Mouse (Mus musculus) brain, adult 2 months (tissue): ENCODE results near the gene A3galt2.
A peak's percentile ranks its signal among the peaks of the same experiment; 100 is the strongest.

ENCODE experiments used
- DNase-seq: peaks from one replicate; pipeline ENCODE4 v3.0.0; 2011; ENCODE audit warnings: low read depth, low spot score

A3galt2 gene

GRCm38 (mm10) chr4:128753571-128753970 lies 1.6 kb upstream of the A3galt2 start:
- DNase-seq, result no peak

DNA sequence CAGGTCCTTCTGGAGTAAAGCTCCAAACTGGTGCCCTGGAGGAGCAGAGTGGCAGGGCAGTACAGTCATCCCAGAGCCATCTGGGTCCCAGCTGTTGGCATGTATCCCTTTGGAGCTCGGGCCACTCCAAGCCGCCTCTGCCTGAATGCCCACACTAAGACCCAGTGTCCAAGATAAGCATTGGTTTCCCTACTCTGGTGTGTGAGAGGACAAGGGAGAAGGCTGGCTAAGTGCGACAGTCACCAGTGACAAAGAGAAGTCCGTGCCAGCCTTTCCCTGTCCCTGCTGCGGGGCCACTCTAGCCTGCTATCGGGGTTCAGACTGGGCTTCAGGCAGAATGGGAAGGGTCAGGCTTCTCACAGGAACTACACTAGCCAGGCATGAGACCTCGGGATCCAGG lies 736 bp downstream of the A3galt2 start:
- peak; percentile 47 for DNase-seq

- DNase-seq, result no peak
Observed at GRCm38 (mm10) chr4:128759214-128759613, 4.0 kb downstream of the A3galt2 start.

DNA sequence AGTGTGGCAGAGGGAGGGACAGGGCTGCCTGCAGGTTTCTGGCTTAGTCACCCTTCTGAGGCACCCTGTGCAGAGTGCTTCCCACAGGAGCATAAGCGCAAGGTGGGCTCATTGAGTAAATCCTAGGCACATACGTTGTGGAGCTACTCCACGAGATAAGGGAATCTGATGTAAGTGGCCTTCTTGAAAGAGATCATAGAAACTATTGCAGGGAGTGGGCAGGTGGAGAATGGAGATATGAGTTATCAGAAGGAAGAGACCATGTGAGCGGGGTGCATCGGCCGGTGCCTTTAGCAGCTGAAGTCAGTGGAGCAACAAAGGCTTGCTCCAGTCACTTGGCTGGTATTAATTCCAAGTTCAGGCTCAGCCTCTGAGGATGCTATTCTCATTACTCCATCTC lies 4.9 kb downstream of the A3galt2 start:
- no peak for DNase-seq

GRCm38 (mm10) chr4:128766929-128767328 lies 11.8 kb downstream of the A3galt2 start:
- no peak for DNase-seq

- DNase-seq, result no peak
Observed at GRCm38 (mm10) chr4:128768120-128768519, 13.0 kb downstream of the A3galt2 start.

GRCm38 (mm10) chr4:128769569-128770355 lies 14.6 kb downstream of the A3galt2 start:
- DNase-seq, result no peak

DNA sequence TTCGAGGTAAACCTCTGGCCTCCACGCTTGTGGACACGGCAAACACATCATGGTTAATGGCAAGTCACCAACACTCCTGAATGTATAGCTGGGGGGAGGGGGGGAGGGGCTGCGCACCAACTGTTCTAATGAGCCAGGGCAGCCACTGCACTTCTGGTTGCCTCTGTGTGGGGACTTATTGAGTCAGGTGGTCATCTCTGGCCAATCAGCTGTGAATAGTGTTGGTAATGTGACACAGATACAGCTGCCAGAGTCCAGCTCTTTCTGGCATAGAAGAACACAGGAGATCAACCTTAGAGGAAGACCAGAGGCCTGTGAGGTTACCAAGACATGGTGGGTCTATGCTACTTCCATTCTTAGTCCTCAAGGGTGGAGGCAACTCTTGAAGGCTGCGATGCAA lies 15.5 kb downstream of the A3galt2 start:
- DNase-seq, result no peak

- DNase-seq, result no peak
Observed at GRCm38 (mm10) chr4:128773820-128774219, 18.7 kb downstream of the A3galt2 start.

- peak; percentile 75 for DNase-seq
Observed at GRCm38 (mm10) chr4:128774467-128774866, 19.3 kb downstream of the A3galt2 start.

- peak; percentile 78 for DNase-seq
Observed at GRCm38 (mm10) chr4:128776568-128777289, 21.6 kb downstream of the A3galt2 start.

DNA sequence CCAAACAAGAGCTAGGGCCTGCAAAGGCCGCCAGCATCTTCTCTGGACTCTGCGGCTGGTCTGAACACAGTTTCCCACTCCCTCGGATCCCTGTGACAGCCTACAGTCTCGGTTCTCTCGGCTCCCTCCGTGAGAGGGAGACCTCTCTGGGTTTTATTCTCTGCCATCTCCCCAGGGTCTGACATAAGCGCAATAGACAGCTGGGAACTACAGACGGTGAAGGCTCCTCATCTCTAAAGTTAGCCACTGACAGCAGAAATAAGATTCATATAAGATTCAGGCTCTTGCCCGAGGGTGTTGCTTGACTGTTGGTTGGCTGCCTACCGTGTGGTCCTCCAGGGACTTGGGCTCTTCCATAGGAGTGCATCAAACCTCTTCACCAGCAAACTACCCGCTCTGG lies 22.4 kb downstream of the A3galt2 start:
- DNase-seq, result peak; percentile 49

- no peak for DNase-seq
Observed at GRCm38 (mm10) chr4:128782037-128782436, 26.9 kb downstream of the A3galt2 start.

GRCm38 (mm10) chr4:128782645-128783044 lies 27.5 kb downstream of the A3galt2 start:
- no peak for DNase-seq

GRCm38 (mm10) chr4:128784950-128785631 lies 29.9 kb downstream of the A3galt2 start:
- peak; percentile 73 for DNase-seq

GRCm38 (mm10) chr4:128785921-128786654 lies 30.9 kb downstream of the A3galt2 start:
- DNase-seq, result no peak

- DNase-seq, result peak; percentile 60
Observed at GRCm38 (mm10) chr4:128787023-128787939, 32.1 kb downstream of the A3galt2 start.

DNA sequence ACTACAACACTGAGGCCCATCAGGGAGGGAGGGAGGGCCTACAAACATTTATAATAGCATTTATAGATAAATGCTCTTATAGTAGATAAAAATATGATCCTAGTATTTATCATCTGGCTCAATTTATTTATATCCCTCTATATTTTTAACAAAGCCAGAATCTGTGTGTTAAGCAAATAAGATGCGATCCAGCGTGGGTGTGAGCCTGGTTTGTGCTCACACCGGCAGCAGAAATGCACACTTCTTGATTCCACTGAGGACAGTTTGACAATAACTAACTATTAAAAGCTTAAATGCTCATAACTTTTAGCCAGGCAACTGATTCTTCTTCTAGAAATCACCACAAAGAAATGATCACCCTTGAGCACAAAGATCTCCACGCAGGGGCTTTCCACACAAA lies 32.9 kb downstream of the A3galt2 start:
- DNase-seq, result peak; percentile 57

- no peak for DNase-seq
Observed at GRCm38 (mm10) chr4:128789646-128790045, 34.5 kb downstream of the A3galt2 start.

GRCm38 (mm10) chr4:128793710-128794109 lies 38.5 kb downstream of the A3galt2 start:
- DNase-seq, result no peak

DNA sequence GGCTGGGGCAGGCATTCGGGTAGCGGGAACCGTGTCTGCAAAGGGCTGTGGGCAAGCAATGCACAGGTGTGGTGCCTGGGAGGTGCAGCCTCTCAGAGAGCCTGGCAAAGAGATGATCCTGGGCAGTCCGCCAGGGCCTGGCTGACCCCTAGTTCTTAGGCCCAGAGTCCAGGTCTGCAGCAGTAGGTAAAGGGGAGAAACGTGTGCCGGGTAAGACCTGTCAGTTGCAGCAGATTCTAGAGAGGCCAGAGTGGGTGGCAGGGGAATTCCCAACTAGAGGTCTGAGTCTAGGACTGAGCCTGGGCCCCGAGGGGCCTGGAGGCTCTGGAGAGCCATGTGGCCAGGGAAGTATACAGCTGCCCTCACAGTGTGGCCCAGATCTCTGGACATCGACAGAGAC lies 39.0 kb downstream of the A3galt2 start:
- peak; percentile 26 for DNase-seq
